Mouse (Mus musculus) Muller cell, postnatal 12 days (primary cell): ENCODE results near the gene Sphk2.

ENCODE experiments used
- DNase-seq: peaks from one replicate; pipeline ENCODE4 v3.0.0-alpha.2; 2015; ENCODE audit errors: inconsistent ontology term

Gene Sphk2

DNA sequence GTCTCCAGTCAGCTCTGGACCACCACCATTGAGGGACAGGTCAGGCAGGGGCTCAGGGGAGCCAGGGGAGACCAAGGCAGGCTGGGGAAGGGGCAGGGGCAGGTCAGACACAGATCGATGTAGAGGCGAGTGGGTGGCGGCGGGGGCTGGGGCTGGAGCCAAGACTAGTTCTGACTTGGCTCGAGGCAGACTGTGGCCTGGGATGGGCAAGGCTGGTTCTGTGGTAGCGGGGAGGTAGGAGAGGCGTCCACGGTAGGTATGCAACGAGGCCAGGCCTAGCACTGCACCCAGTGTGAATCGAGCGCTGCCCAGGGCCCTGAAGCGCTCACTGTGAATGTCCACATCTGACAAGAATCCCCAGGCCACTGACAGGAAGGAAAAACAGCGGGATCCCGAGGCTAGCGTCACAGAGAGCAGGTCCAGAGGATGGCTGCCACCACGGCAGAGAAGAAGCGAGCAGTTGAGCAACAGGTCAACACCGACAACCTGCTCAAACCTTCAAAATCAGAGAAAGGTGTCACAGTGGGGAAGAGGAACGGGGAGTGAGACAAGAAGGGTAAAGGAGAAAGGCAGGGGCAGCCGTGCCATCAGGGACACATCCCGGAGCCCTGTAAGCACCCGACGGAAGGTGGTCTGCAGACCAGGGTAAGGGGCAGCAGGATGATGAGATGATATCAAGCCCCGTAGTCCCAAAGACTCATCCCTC is 6.3 kb downstream of the Sphk2 start:
- no peak for DNase-seq

- DNase-seq = no peak
Observed at GRCm38 (mm10) chr7:45710477-45711191, 7.2 kb downstream of the Sphk2 start.

DNA sequence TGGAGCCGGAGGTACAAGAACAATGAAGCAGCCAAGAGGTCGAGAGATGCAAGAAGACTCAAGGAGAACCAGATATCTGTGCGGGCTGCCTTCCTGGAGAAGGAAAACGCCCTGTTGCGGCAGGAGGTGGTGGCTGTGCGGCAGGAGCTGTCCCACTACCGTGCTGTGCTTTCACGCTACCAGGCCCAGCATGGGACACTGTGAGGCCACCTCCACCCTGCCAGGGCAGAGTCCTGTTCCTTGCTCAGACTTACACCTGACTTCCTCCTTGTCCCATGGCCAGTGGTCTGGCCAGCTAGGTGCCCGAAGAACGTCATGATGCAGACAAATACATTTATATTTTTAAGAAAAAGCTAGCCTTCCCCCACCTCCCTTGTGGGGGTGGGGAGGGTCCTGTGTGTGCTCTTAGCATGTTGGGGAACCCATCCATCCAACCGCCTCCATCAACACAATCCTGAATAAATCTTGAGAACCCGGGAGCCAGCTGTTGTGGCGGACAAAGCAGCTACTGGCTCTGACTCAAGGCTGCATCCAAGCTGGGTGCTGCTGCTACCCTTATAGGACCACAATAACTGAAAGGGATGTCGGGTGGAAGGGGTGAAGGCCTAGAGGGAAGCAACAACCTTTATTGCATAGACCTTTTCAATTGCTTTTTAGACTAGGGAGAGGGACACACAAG is 8.0 kb downstream of the Sphk2 start:
- DNase-seq = no peak

DNA sequence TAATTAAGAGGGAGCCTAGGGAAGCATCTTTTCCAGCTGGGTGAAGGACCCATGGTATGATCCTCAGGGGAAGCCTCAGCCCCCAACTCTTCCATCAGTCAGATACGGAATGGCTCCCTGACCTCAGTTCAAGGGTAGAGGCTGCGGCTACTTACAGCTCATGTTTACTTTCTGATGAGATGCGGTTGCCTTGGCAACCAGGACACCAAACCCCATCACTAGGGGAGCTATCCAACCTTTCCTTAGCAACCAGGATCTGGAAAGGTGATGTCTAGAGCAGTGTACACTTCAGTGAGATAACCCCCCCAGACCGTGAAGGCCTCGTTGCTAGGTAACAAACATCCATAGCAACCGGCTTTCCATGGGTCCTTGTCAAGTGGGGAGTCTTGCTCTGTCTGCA is 8.8 kb downstream of the Sphk2 start:
- DNase-seq = no peak

DNA sequence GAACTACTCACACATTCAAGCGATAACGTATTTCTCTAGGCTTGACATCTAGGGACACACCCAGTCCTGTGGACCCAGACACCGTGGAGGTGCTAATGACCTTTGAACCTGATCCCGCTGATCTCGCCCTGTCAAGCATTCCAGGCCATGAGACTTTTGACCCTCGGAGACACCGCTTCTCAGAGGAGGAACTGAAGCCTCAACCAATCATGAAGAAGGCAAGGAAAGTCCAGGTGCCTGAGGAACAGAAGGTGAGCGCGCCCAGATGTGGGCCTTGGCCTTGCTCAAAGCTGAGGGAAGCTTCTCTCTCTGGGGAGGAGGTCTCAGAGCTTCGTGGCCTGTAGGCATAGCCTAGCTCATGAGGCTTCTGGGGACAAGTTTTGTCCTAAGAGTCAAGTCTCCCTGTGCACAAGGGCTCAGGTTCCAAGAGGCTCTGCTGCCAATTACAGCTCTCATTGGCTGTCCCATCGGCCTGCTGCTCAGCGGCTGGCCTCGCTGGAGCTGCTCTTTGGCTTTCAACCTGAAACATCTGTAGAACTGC is 9.5 kb downstream of the Sphk2 start:
- DNase-seq = no peak

DNA sequence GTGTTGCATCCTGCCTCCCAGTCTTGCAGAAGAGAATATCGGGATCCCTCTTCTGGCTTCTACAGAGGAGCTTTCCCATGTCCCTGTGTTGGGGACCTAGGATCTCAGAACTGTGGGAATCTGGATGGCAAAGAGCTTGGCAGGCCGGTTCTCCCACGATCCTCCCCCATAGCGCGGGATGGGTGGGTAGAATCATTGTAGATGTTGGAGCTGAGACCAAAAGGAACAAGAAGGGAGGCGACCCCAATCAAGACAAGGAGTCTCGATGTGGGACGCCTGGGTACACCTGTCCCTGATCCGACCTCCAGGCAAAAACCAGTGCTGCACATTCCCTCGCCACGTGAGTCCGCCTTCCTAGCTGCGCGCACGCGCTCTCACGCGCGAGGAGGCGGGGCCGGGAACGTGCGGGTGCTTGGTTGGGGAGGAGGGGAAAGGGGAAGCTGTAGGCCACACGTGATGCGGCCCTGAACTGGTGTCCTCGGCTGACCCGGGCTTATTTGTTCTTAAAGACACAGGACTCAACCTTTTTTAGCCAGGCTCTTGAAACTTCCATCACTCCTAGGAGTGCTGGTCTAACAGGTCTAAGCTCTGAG is 10.3 kb downstream of the Sphk2 start:
- peak; percentile 97 for DNase-seq

DNA sequence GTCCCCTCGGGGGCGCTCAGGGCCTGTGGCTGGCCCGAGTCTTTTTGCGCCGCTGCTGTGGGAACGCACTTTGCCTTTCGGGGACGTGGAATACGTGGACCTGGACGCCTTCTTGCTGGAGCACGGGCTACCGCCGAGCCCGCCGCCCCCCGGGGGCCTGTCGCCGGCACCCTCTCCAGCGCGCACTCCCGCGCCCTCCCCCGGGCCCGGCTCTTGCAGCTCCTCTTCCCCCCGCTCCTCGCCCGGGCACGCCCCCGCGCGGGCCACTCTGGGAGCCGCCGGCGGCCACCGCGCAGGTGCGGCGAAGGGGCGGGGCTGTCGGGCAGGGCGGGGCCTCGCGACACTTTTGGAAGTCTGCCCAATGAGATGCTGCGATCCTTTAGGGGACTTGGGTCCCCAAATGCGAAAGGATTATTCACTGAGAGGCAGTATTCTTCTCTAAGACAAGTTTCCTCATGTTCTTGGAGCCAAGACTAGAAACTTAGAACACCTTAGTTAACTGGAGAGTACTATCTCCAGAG is 11.0 kb downstream of the Sphk2 start:
- DNase-seq = peak; percentile 94

GRCm38 (mm10) chr7:45705873-45706281 is 11.9 kb downstream of the Sphk2 start:
- peak; percentile 95 for DNase-seq

- DNase-seq = no peak
Observed at GRCm38 (mm10) chr7:45705443-45705864, 12.3 kb downstream of the Sphk2 start.

DNA sequence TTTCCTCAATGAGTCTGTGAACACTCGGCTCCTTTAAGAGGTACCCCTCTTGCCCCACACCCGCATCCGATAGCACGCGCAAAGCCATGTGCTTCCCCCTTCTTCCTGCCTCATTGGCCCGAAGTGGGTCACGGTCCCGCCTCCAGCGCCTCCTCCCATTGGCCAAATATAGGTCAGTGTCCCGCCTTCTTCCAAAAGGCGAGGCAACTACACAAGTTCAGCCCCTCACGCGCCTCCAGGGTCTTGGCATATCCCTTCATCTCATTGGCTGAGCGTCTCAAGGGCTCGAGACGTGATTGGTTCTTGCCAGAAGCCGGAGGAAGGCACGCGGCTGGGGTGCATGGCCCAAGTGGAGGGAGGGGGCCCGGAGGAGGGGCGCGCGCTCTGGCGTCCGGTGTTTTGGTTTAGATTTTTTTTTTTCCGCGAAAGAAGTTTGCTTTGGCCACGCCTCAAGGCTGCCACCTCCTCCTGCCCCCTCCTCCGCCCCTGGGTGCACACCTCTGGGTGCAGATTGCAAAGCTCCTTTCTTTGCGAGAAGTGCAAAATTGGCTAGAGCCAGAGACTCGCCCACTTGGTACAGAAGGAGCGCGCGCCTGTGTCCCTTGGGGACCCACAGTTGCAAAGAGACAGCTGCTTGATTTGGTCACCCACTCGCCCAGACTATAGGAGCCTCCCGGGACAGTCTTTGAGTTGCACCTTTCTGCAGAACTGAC is 12.9 kb downstream of the Sphk2 start, which contains the start of gene Dbp:
Dbp (plus strand) TSS at position 359 of the 713 bp plus-strand sequence.
- DNase-seq = peak; percentile 100

DNA sequence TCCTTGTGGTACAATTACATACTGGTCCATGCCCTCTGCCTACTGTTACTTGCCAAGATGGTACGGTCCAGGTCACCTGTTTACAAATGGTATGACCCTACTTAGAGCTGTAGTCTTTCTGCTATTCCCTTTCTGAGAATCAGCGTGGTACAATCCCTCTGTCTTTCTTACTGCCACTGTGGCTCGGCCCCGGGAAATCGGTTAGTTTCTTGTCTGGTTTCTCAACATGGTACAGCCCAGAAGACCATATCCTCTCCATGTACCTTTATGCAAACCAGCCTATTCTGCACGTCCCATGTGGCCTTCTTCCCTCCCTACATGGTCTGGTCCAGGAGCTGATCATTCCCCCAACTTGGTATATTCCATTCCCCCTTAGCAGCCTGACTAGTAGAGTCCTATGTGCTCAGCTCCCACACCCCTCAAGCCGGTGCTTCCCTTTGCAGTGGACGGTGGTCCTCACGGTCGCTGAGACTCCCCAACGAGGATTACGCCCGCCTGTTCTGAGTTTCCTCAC is 13.7 kb downstream of the Sphk2 start:
- DNase-seq = peak; percentile 94

GRCm38 (mm10) chr7:45703521-45704033 is 14.2 kb downstream of the Sphk2 start:
- DNase-seq = no peak

- no peak for DNase-seq
Observed at GRCm38 (mm10) chr7:45702809-45703520, 14.8 kb downstream of the Sphk2 start.

DNA sequence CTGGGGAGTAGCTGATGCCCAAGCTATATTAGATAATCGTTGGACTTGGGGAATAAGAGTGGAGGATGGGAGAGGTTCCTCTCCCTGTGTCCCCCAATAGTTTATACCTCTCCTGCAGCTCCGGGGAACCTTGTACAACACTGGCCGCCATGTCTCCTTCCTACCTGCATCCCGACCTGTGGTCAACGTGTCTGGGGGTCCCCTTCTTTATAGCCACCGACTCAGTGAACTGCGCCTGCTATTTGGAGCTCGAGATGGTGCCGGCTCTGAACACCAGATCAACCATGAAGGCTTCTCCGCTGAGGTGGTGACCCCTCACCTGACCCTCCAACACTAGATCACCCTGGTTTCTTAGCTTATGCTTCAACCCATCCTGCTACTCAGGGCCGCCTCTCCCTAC is 15.5 kb downstream of the Sphk2 start:
- DNase-seq = no peak

GRCm38 (mm10) chr7:45701607-45702006 is 16.2 kb downstream of the Sphk2 start:
- no peak for DNase-seq

- DNase-seq = no peak
Observed at GRCm38 (mm10) chr7:45701072-45701471, 16.7 kb downstream of the Sphk2 start.

DNA sequence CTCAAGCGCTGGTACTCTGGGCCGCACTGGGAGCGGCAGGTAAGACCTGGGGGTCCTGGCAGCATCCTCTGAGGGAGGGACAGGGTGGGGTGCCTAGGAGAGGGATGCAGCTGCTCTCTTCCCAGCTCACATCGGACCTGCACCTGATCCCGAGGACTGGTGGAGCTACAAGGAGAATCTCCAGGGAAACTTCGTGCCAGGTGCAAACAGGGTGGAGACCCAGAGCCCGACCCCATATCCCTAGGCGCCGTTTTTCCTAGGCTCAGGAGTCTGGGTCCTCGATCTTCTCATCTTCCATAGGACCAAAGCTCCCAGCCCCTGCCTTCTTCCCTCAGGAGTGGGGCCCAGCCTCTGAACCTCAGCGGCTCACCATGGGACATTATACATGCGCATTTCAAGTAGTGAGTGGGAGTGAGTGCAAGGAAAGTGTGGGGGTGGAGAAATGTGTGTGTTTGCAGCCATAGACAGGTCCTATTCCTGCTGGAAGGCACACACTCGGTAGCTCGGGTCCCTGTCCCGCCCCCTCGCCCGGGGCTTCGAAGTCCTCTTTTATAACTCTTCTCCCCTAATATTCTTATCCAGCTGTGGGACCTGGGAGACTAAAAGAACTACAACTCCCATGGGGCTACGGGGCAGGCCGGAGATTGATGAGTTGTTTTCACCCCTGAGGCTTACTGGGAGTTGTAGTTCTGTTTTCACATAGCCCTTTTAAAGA is 17.3 kb downstream of the Sphk2 start:
- peak; percentile 78 for DNase-seq

- DNase-seq = no peak
Observed at GRCm38 (mm10) chr7:45699523-45700141, 18.2 kb downstream of the Sphk2 start, which contains the start of gene Car11. Car11 (plus strand) TSS chr7:45699843.

DNA sequence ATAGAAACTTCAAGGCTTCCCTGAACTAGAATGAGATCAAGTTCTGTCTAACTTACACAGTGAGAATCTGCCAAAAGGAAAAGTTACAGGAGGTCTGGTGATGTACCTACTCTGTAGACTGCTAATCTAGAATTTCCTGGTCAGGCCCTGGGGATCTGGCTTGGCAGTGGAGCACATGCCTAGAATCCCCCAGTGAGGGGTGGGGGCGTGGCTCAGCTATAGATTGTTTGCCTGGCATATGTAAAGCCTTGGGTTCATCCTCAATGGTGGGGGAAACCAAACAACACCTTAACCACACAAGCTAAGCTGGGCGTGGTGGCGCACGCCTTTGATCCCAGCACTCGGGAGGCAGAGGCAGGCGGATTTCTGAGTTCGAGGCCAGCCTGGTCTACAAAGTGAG is 19.9 kb downstream of the Sphk2 start:
- DNase-seq = no peak
